2 mouse cellular contexts compared by ENCODE assay signal in the genomic region with DNA sequence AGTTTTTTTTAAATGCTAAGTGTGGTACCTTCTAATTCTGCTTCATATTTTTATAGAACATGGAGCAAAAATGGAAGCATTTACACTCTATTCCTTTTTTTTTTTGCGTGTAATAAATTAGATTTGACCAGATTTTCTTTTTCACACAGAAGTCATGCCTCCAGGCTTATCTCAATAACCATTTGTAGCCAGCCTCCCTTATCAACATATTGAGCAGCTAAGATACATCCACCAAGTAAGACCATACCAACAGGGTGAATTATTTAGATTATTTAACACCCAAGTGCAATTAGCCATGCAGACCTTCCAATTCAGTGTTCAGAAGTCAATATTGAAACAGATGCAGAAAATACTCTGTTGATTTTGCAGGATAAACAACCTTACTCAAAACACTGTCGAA.
TF ChIP-seq lines count a peak whose summit lies in the region.

No protein-coding gene starts in this region.

TF ChIP-seq in CH12.LX, 34 proteins besides CTCF, POLR2A, EP300 and RAD21 (continued from another document):
- no peak for TF ChIP-seq E2F4 (IDR thresholded peaks at IDR 0.05; ENCODE audit: insufficient replicate concordance, low read depth, low read length)
- TF ChIP-seq MXI1 (IDR thresholded peaks at IDR 0.05; ENCODE audit: low read depth, low read length), result no peak
- TF ChIP-seq JUND (conservative IDR thresholded peaks at IDR 0.05; ENCODE audit: low read depth, low read length), result no peak
- no peak for TF ChIP-seq NELFE (IDR thresholded peaks at IDR 0.05; ENCODE audit: low read depth, low read length)

TF ChIP-seq in MEL, 35 proteins besides CTCF, POLR2A, EP300 and RAD21 (continued from another document):
- TF ChIP-seq USF2 (IDR thresholded peaks at IDR 0.05; ENCODE audit: borderline replicate concordance in 1 of 2, insufficient read depth in 1 of 2, low read depth in 1 of 2, low read length in 2 of 2) (no peak), MAZ (IDR thresholded peaks at IDR 0.05; ENCODE audit: low read depth, low read length) (no peak), BHLHE40 (IDR thresholded peaks at IDR 0.05; ENCODE audit: borderline replicate concordance, low read depth, low read length) (0 out of 2 replicates have a peak, but pooled peaks have one; percentile 12), ZKSCAN1 (IDR thresholded peaks at IDR 0.05; ENCODE audit: low read depth, low read length) (no peak), SMC3 (IDR thresholded peaks at IDR 0.05; ENCODE audit: low read depth, low read length) (no peak), MXI1 (IDR thresholded peaks at IDR 0.05; ENCODE audit: low read depth, low read length) (no peak), POLR2AphosphoS5 (IDR thresholded peaks at IDR 0.05; ENCODE audit: borderline replicate concordance, low read depth, low read length) (no peak), ZNF384 (IDR thresholded peaks at IDR 0.05; ENCODE audit: low read depth, low read length) (peak; percentile 44), MYB (IDR thresholded peaks at IDR 0.05; ENCODE audit: low read depth, low read length) (no peak), SIN3A (IDR thresholded peaks at IDR 0.05; ENCODE audit: low read length) (no peak)
TF ChIP-seq in MEL: peak in this region for 5.
